In the genomic region with DNA sequence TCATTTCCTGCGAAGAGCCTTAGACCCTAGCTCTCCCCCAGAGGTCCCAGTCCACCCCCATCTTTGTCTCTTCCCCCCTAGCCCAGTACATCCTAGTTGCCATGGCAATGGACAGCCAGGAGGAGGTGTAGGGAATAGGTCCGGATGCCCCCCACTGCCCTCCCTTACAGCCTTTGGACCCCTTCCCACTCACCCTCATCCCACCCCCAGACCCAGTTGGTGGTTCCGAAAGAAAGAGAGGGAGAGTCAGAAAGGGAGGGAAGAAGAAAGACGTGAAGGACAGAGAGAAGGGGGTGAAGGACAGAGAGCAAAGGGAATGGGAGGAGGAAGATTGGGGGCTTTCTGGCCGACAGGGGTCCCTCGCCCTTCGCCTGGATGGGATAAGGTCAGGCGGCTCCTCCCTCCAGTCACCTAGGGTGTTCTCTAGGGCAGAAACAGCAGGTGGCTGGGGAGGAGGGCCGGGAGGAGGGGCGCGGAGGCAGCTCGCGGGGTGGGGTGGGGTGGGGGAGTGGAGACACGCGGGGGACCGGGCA, we compare ENCODE assay signal across 8 mouse cellular contexts. TPM values are rescaled to one million over a fixed set of nuclear protein-coding genes. Genes with fewer than 3 reads are reported as not detected.
DNase-seq lines count a peak whose midpoint lies in the region; ATAC-seq lines count a peak whose summit lies in the region.

No protein-coding gene starts in this region.

- H3K79me2 ChIP-seq in macrophage (ENCODE audit: inconsistent target): peaks cover 25% of the 10 kb centered on the region; the same call in 1 of the 2 replicates

- peaks cover 30% of the 10 kb centered on the region for H3K27me3 ChIP-seq in kidney, embryonic 15.5 days
- H3K27me3 ChIP-seq in forebrain, embryonic 14.5 days (replicated peaks; ENCODE audit: control insufficient read depth, insufficient read depth, low read length): no peaks in the 10 kb centered on the region

- no peak for DNase-seq in kidney, adult 11 months
- peak; percentile 42 for DNase-seq in forebrain, embryonic 14.5 days (ENCODE audit: low spot score)
- DNase-seq in layer of hippocampus, adult 9-10 months (ENCODE audit: low spot score): no peak
- DNase-seq in spleen, postnatal 14 days (ENCODE audit: low spot score in 2 of 2): no peak
- no peak for DNase-seq in ovary, postnatal 14 days (ENCODE audit: low spot score)

- ATAC-seq in kidney, embryonic 15.5 days (replicated peaks; ENCODE audit: low FRiP score): peak; percentile 30
- ATAC-seq in forebrain, embryonic 14.5 days: peak; percentile 22

- peak overlapping the region; percentile 64 for H3K9ac ChIP-seq in kidney, embryonic 15.5 days
- H3K9ac ChIP-seq in forebrain, embryonic 14.5 days (ENCODE audit: low read length): peak overlapping the region; percentile 79

- no peak overlapping the region for H3K27ac ChIP-seq in kidney, embryonic 15.5 days
- no peak overlapping the region for H3K27ac ChIP-seq in brown adipose tissue, adult 24 weeks (replicated peaks; ENCODE audit: low read depth, low read length)
- peak overlapping the region; percentile 90 for H3K27ac ChIP-seq in forebrain, embryonic 14.5 days (ENCODE audit: low read depth, low read length)
- peak overlapping the region; percentile 27; the same call in 1 of the 2 replicates for H3K27ac ChIP-seq in macrophage

- H3K9me3 ChIP-seq in kidney, embryonic 15.5 days (replicated peaks): no peaks in the 10 kb centered on the region
- no peaks in the 10 kb centered on the region for H3K9me3 ChIP-seq in forebrain, embryonic 14.5 days (replicated peaks; ENCODE audit: control insufficient read depth, low read length)

- H3K36me3 ChIP-seq in kidney, embryonic 15.5 days: no peaks in the 10 kb centered on the region
- H3K36me3 ChIP-seq in forebrain, embryonic 14.5 days (ENCODE audit: control insufficient read depth, insufficient read depth, low read length): 0 out of 2 replicates have a peak, but pooled peaks cover 10% of the 10 kb centered on the region
- H3K36me3 ChIP-seq in macrophage (ENCODE audit: inconsistent target): peaks cover 19% of the 10 kb centered on the region; the same call in 1 of the 2 replicates

- peaks cover 52% of the 10 kb centered on the region for H3K4me1 ChIP-seq in kidney, embryonic 15.5 days
- H3K4me1 ChIP-seq in brown adipose tissue, adult 24 weeks (ENCODE audit: control insufficient read depth, insufficient read depth, insufficient read length, low read length): no peaks in the 10 kb centered on the region
- peaks cover 22% of the 10 kb centered on the region for H3K4me1 ChIP-seq in forebrain, embryonic 14.5 days (ENCODE audit: control insufficient read depth, insufficient read depth, low read length)

- H3K4me2 ChIP-seq in kidney, embryonic 15.5 days: peak overlapping the region; percentile 97
- peak overlapping the region; percentile 77 for H3K4me2 ChIP-seq in forebrain, embryonic 14.5 days (ENCODE audit: low read length)

- H3K4me3 ChIP-seq in kidney, embryonic 15.5 days (replicated peaks): peak overlapping the region; percentile 55
- 0 out of 2 replicates have a peak overlapping the region, but pooled peaks have one; percentile 18 for H3K4me3 ChIP-seq in brown adipose tissue, adult 24 weeks (ENCODE audit: insufficient read depth, low read depth, low read length)
- peak overlapping the region; percentile 60 for H3K4me3 ChIP-seq in forebrain, embryonic 14.5 days (ENCODE audit: low read depth, low read length)
- peak overlapping the region; percentile 69 for H3K4me3 ChIP-seq in macrophage (ENCODE audit: inconsistent target)

- WGBS in kidney, embryonic 15.5 days: under 1% methylated on average over 16 of the region's 16 CpGs
- WGBS in forebrain, embryonic 14.5 days: 1% methylated on average over 10 of the region's 16 CpGs
- 4% methylated on average over 12 of the region's 16 CpGs for WGBS in macrophage (ENCODE audit: missing documents)

RNA-seq across cellular contexts. Expression of a gene that starts 0.6 kb away (rescaled TPM):
- polyA plus RNA-seq in kidney, embryonic 15.5 days (2015; fragmentation: Nextera tagmentation; extraction: Ambion mirVana): 1.2 and 1.6 TPM in 2 replicates
- polyA plus RNA-seq in brown adipose tissue, adult 24 weeks (2012; ENCODE audit: insufficient read depth, insufficient read length, missing spikeins): 0.88 TPM in 1 of 2 replicates, not detected in the other
- 11.0 and 13.0 TPM in 2 replicates for polyA plus RNA-seq in forebrain, embryonic 14.5 days (2014; fragmentation: Nextera tagmentation; extraction: Ambion mirVana)
- total RNA-seq in macrophage (2018; cell fraction: chromatin; rRNA removed): 100 to 1,000 TPM in 12 of 26 experiments, 10 to 100 TPM in 14; 15.9 to 245 (median 96.3) TPM
- total RNA-seq in macrophage (2018; cell fraction: cytosol; rRNA removed): 100 to 1,000 TPM in 22 of 26 experiments, 10 to 100 TPM in 4; 80.6 to 184 (median 135) TPM
- 100 to 1,000 TPM in 22 of 26 experiments, 10 to 100 TPM in 4; 50.7 to 342 (median 209) TPM for total RNA-seq in macrophage (2018; cell fraction: nucleus; rRNA removed)
- polyA plus RNA-seq in macrophage (2018): 20.0 to 195 TPM (median 70.2 TPM) in 3 replicates

RNA-seq across cellular contexts. Expression of a gene that starts 5.6 kb away (rescaled TPM):
- polyA plus RNA-seq in kidney, embryonic 15.5 days (2015; fragmentation: Nextera tagmentation; extraction: Ambion mirVana): 23.7 and 28.6 TPM in 2 replicates
- 2.7 and 3.8 TPM in 2 replicates for polyA plus RNA-seq in brown adipose tissue, adult 24 weeks (2012; ENCODE audit: insufficient read depth, insufficient read length, missing spikeins)
- polyA plus RNA-seq in forebrain, embryonic 14.5 days (2014; fragmentation: Nextera tagmentation; extraction: Ambion mirVana): 6.2 and 10.1 TPM in 2 replicates
- total RNA-seq in macrophage (2018; cell fraction: chromatin; rRNA removed): 100 to 1,000 TPM in 19 of 26 experiments, 10 to 100 TPM in 7; 12.4 to 330 (median 173) TPM
- total RNA-seq in macrophage (2018; cell fraction: cytosol; rRNA removed): 10 to 100 TPM in 15 of 26 experiments, 1 to 10 TPM in 11; 4.9 to 18.1 (median 11.9) TPM
- total RNA-seq in macrophage (2018; cell fraction: nucleus; rRNA removed): 100 to 1,000 TPM in 9 of 26 experiments, 10 to 100 TPM in 17; 16.6 to 205 (median 76.4) TPM
- polyA plus RNA-seq in macrophage (2018): 9.8 to 27.6 TPM (median 12.3 TPM) in 3 replicates

RNA-seq across cellular contexts. Expression of a gene that starts 23.1 kb away (rescaled TPM):
- 1.1 and 2.9 TPM in 2 replicates for polyA plus RNA-seq in kidney, embryonic 15.5 days (2015; fragmentation: Nextera tagmentation; extraction: Ambion mirVana)
- not detected in 2 replicates for polyA plus RNA-seq in brown adipose tissue, adult 24 weeks (2012; ENCODE audit: insufficient read depth, insufficient read length, missing spikeins)
- polyA plus RNA-seq in forebrain, embryonic 14.5 days (2014; fragmentation: Nextera tagmentation; extraction: Ambion mirVana): 0.54 and 0.89 TPM in 2 replicates
- total RNA-seq in macrophage (2018; cell fraction: chromatin; rRNA removed): 10 to 100 TPM in 1 of 26 experiments, 1 to 10 TPM in 16, under 1 TPM in 6, not detected in 3; 0.50 to 10.1 (median 2.0) TPM
- total RNA-seq in macrophage (2018; cell fraction: cytosol; rRNA removed): under 1 TPM in 10 of 26 experiments, not detected in 16; 0.09 to 0.48 (median 0.13) TPM
- total RNA-seq in macrophage (2018; cell fraction: nucleus; rRNA removed): 1 to 10 TPM in 18 of 26 experiments, under 1 TPM in 7, not detected in 1; 0.26 to 8.7 (median 1.4) TPM
- 0.27 TPM in 1 of 3 replicates, not detected in the others for polyA plus RNA-seq in macrophage (2018)

RNA-seq across cellular contexts. Expression of a gene that starts 24.8 kb away (rescaled TPM):
- 0.06 and 0.26 TPM in 2 replicates for polyA plus RNA-seq in kidney, embryonic 15.5 days (2015; fragmentation: Nextera tagmentation; extraction: Ambion mirVana)
- not detected in 2 replicates for polyA plus RNA-seq in brown adipose tissue, adult 24 weeks (2012; ENCODE audit: insufficient read depth, insufficient read length, missing spikeins)
- 0.29 and 0.38 TPM in 2 replicates for polyA plus RNA-seq in forebrain, embryonic 14.5 days (2014; fragmentation: Nextera tagmentation; extraction: Ambion mirVana)
- total RNA-seq in macrophage (2018; cell fraction: chromatin; rRNA removed): 10 to 100 TPM in 18 of 26 experiments, 1 to 10 TPM in 8; 2.5 to 44.4 (median 21.1) TPM
- 100 to 1,000 TPM in 2 of 26 experiments, 10 to 100 TPM in 24; 45.5 to 121 (median 68.1) TPM for total RNA-seq in macrophage (2018; cell fraction: cytosol; rRNA removed)
- total RNA-seq in macrophage (2018; cell fraction: nucleus; rRNA removed): 100 to 1,000 TPM in 11 of 26 experiments, 10 to 100 TPM in 15; 14.7 to 155 (median 90.6) TPM
- 49.3 to 211 TPM (median 83.5 TPM) in 3 replicates for polyA plus RNA-seq in macrophage (2018)

RNA-seq across cellular contexts. Expression of a gene that starts 33.8 kb away (rescaled TPM):
- polyA plus RNA-seq in kidney, embryonic 15.5 days (2015; fragmentation: Nextera tagmentation; extraction: Ambion mirVana): 178 and 185 TPM in 2 replicates
- polyA plus RNA-seq in brown adipose tissue, adult 24 weeks (2012; ENCODE audit: insufficient read depth, insufficient read length, missing spikeins): 2.4 TPM in 1 of 2 replicates, not detected in the other
- 107 and 139 TPM in 2 replicates for polyA plus RNA-seq in forebrain, embryonic 14.5 days (2014; fragmentation: Nextera tagmentation; extraction: Ambion mirVana)
- 10 to 100 TPM in 2 of 26 experiments, 1 to 10 TPM in 18, under 1 TPM in 6; 0.40 to 17.0 (median 2.5) TPM for total RNA-seq in macrophage (2018; cell fraction: chromatin; rRNA removed)
- total RNA-seq in macrophage (2018; cell fraction: cytosol; rRNA removed): 10 to 100 TPM in 2 of 26 experiments, 1 to 10 TPM in 24; 1.4 to 11.8 (median 3.6) TPM
- 10 to 100 TPM in 1 of 26 experiments, 1 to 10 TPM in 23, under 1 TPM in 2; 0.63 to 19.1 (median 3.1) TPM for total RNA-seq in macrophage (2018; cell fraction: nucleus; rRNA removed)
- 3.2 to 22.0 TPM (median 8.6 TPM) in 3 replicates for polyA plus RNA-seq in macrophage (2018)

Comparison
In these comparisons a context has a peak if more than half of its experiments do, and no peak if none do; other contexts are left out.
1. H3K27ac ChIP-seq: peak in forebrain, embryonic 14.5 days (single experiment) and macrophage (single experiment); none in kidney, embryonic 15.5 days (single experiment) and brown adipose tissue, adult 24 weeks (single experiment).
2. H3K4me3 ChIP-seq: peak in every context shown above with its lines; median percentile 69 in macrophage; 60 in forebrain, embryonic 14.5 days; 55 in kidney, embryonic 15.5 days; 18 in brown adipose tissue, adult 24 weeks.